Mouse (Mus musculus) brown adipose tissue, adult 24 weeks (tissue): ENCODE data around the gene Gm9817. TPM values are rescaled to one million over a fixed set of nuclear protein-coding genes. Genes with fewer than 3 reads are reported as not detected.

Experiments
- H3K27ac ChIP-seq: fragments of 200-500 bp; replicated peaks from 2 replicates; pipeline ENCODE4 v1.5.1; 2012; ENCODE audit warnings: low read depth, mild to moderate bottlenecking, low read length
- H3K4me1 ChIP-seq: fragments of 200-500 bp; 2 replicates; pipeline ENCODE4 v1.6.1; 2012; ENCODE audit warnings: low read length, mixed read lengths; ENCODE audit not compliant: control insufficient read depth, insufficient read depth, insufficient read length
- H3K4me3 ChIP-seq: fragments of 200-500 bp; 2 replicates; pipeline ENCODE4 v1.5.1; 2012; ENCODE audit warnings: low read depth, mild to moderate bottlenecking, low read length, moderate library complexity; ENCODE audit not compliant: insufficient read depth
- polyA plus RNA-seq: library from polyadenylated mRNA; stranded (reverse); fragments of >200 nt; gene quantifications from 2 replicates; pipeline ENCODE4 v1.2.4, GENCODE M21; 2012; ENCODE audit not compliant: missing spikeins, insufficient read depth, insufficient read length

The Gm9817 gene
- polyA plus RNA-seq, 1 experiment, result not detected

DNA sequence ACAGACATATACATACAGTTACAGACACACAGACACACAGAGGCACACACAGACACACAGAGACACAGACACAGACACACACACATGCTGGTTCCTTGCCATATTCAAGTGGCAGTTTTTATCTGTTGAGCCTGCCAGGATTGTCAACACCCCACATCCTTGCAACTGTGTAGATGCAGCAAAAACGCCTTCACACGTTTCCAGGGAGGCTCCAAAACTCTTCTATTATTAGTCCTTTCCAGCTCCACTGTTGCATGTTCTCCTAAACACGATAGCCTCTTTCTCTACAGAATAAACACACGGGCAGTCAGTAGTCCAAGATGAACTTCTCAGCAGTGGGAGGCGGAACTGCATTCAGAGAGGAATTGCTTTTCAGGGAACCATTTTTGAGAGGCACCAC lies 15.3 kb upstream of the Gm9817 start:
- H3K4me1 ChIP-seq, result no peaks in the 10 kb centered on the region
- no peak overlapping the region for H3K4me3 ChIP-seq
- no peak overlapping the region for H3K27ac ChIP-seq

GRCm38 (mm10) chr13:45064951-45065350 lies 13.5 kb upstream of the Gm9817 start:
- Histone ChIP-seq H3K4me3 (no peak overlapping the region), H3K4me1 (no peaks in the 10 kb centered on the region), H3K27ac (no peak overlapping the region)

DNA sequence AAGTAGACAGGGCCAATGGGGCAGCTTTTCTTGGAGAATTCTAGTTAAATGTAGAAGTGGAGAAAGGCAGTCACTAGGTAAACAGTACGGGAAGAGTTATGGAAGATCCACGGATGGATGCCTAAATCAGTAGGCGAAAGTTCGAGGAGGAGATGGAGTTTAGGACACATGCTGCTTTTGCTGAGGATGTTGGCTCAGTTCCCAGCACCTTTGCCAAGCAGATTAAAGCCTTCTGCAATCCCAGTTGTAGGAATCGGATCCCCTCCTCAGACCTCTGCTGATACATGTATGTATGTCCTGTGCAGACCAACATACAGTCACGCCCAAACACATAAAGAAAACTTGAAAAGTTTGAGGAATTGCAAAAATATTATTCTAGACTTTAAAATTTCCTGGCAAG lies 8.1 kb upstream of the Gm9817 start:
- Histone ChIP-seq H3K4me1 (no peaks in the 10 kb centered on the region), H3K27ac (no peak overlapping the region), H3K4me3 (no peak overlapping the region)

DNA sequence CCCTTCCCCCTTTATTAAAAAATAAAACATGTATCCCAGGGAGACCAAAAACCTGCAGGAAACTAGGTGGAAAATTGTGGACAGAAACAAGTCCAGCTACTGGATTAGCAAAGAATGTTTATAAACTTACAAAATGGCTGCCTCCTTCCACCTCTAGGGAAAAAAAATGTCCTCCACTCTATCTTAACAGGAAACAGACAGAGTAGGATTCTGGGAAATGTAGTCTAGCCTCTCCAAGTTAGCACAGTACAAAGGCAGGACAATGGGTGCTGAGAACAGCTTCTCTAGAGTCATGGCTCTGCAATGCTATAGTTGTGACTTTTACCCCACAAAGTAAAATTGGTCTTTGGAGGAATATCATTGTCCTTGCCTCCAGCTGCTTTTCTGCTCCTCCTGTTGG lies 3.5 kb upstream of the Gm9817 start:
- Histone ChIP-seq H3K4me1 (0 out of 2 replicates have a peak, but pooled peaks cover 2% of the 10 kb centered on the region), H3K27ac (no peak overlapping the region), H3K4me3 (no peak overlapping the region)

GRCm38 (mm10) chr13:45075715-45076114 lies 2.8 kb upstream of the Gm9817 start:
- Histone ChIP-seq H3K4me3 (no peak overlapping the region), H3K27ac (no peak overlapping the region), H3K4me1 (0 out of 2 replicates have a peak, but pooled peaks cover 2% of the 10 kb centered on the region)

GRCm38 (mm10) chr13:45080771-45081170 lies 2.3 kb downstream of the Gm9817 start:
- no peak overlapping the region for H3K4me3 ChIP-seq
- H3K4me1 ChIP-seq, result 0 out of 2 replicates have a peak, but pooled peaks cover 2% of the 10 kb centered on the region
- no peak overlapping the region for H3K27ac ChIP-seq

DNA sequence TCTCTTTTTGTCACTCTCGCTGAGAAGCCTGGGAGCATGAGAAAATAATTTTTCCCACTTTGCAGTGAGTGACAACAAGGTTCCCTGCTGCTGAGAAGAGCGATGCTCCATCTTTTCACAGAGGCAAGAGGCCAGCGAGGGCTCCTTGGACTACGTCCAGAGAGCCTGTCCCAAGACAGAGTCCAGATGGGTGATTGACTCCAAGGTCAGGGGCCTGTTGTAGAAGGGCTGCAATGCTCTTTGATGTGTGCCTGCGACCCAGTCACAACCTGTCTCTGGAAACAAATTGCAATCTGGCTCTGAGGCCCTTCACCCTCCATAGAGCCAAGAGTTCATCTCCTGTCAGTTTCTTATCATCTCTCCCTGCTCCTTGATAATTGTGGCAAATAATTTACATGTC lies 5.2 kb downstream of the Gm9817 start:
- no peak overlapping the region for H3K4me3 ChIP-seq
- H3K27ac ChIP-seq, result no peak overlapping the region
- 0 out of 2 replicates have a peak, but pooled peaks cover under 1% of the 10 kb centered on the region for H3K4me1 ChIP-seq

DNA sequence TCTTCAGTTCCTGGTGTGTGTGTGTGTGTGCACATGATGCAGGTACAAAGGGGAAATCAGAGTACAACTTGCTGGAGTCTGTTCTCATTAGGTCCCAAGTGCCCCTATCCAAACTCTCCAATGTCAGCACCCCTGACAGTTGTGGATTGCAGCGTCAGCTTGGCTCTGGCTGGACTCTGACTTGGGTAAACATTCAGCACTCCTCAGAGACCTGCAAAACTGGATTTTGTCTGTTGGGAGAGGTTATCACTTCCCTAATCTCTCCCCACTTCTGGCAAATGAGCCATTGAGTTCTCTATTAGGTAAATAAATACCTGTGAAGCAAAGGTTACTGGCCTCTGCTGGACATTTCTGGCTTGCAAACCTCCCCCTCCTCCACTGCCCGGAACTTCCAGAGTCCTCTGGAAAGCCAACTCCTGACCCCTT lies 10.3 kb downstream of the Gm9817 start:
- no peak overlapping the region for H3K4me3 ChIP-seq
- no peak overlapping the region for H3K27ac ChIP-seq
- H3K4me1 ChIP-seq, result peaks cover 6% of the 10 kb centered on the region; the same call in 1 of the 2 replicates

DNA sequence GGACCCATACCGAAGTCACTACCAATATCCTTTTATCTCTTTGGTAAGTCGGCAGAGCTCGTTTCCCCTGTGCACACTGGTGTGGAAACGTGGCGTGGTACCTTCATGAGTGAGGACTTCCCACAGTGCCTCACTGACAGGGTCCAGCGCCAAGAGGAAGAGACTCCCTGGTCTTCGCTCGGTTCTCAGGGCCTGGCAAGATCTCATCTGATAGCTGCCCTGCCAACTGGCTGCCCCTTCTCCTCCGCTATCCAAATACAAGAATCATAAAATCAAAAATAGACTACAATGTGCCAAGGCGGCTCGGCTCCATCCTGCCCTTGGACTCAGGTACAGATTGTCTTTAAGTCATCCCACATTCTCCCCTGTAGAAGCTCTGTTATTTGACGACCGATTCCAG lies 11.4 kb downstream of the Gm9817 start:
- Histone ChIP-seq H3K4me3 (no peak overlapping the region), H3K4me1 (peaks cover 6% of the 10 kb centered on the region; the same call in 1 of the 2 replicates), H3K27ac (no peak overlapping the region)

GRCm38 (mm10) chr13:45092816-45093215 lies 14.3 kb downstream of the Gm9817 start:
- Histone ChIP-seq H3K4me1 (peaks cover 6% of the 10 kb centered on the region; the same call in 1 of the 2 replicates), H3K4me3 (no peak overlapping the region), H3K27ac (no peak overlapping the region)

DNA sequence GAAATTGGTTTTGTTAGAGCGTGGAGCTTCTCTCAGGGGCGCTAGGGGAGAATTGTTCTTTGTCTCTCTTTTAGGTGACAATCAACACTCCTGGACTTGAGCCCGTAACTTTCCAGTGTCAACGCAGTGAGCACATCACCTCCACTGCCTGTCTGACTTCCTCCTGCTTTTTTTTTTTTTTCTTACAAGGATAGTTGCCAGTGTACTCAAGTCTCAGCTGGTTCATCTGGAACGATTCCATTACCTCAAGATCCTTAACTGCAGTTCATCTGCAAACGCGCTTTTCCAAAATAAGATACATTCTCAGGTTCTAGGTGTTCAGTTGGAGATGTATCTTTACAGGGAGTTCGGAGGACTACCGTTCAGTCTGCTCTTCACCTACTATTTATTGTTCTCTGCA lies 16.5 kb downstream of the Gm9817 start:
- H3K4me1 ChIP-seq, result no peaks in the 10 kb centered on the region
- no peak overlapping the region for H3K27ac ChIP-seq

DNA sequence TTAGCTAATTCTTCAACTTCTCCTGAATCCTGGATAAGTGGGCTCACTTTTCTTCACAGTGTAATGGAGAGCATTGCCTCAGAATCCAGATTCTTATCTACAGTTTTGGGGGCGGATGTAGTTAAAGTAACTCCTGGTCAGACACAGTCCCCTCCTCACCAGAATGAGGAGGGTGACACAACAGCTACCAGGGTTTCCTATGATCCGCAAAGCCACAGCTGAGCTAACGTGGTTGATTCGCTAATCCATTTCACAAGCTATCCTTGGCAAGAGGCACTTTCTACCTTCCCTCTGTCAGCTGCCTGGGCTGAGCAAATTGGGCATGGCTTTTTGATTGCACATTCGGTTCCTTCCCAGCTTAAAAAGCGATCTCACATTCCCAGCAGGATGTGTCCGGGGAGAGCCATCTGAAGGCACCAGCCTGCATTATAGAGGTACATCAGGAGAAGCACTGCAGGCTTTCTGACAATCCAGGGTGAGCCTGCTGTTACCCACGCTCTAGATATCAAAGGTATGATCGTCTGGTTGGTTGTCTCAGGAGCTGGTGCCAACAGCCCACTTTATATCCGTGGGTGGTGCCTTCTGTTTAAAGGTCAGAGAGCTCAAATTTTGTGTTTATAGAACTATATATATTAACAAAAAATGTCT lies 21.2 kb downstream of the Gm9817 start:
- H3K27ac ChIP-seq, result no peak overlapping the region
- no peaks in the 10 kb centered on the region for H3K4me1 ChIP-seq
- H3K4me3 ChIP-seq, result no peak overlapping the region

More for the DNA sequence above, 16.5 kb downstream of the Gm9817 start:
- H3K4me3 ChIP-seq, result no peak overlapping the region

DNA sequence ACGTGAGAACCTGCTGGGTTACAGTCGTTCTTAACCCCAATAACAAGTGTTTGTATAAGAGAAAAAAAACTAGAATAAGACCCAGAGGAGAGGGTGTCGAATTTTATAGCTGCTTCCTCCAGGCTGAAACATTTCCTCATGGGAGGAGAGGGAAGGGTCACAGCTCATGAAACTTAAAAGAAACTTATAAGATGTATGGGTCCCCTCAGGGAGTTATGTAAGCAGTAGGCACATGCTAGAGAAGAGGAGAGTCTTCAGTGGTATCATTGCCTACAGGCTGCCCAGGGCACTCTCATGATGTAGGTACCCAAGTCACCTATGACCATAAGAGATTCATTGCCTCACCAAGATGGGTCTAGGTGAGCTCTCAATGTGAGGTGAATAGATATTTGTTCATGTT lies 28.0 kb downstream of the Gm9817 start:
- Histone ChIP-seq H3K27ac (no peak overlapping the region), H3K4me3 (no peak overlapping the region), H3K4me1 (no peaks in the 10 kb centered on the region)

DNA sequence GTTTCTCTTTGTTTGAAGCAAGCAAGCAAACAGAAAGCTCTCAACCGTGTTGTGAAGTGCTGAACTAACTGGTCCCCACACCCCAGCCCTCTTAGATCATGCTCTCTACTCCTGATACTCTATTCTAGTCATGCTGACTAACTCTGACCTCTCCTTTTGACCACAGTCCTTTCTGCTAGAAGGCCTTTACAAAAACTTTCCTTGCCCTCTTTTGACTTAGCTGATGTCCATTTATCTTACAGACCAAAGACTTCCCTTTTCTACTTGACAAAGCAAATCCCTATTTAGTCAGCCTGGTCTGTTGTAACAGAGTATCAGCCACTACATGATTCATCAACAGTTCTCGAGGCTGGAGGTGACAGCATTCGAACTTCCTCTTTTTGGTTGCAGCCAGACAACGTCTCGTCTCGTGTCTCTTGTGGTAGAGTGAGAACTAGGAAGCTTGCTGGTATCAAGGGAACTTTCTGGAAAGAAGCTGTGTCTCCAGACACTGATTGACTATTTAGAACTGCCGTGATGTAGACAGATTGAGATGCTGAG lies 30.4 kb downstream of the Gm9817 start:
- no peak overlapping the region for H3K4me3 ChIP-seq
- no peaks in the 10 kb centered on the region for H3K4me1 ChIP-seq
- no peak overlapping the region for H3K27ac ChIP-seq

DNA sequence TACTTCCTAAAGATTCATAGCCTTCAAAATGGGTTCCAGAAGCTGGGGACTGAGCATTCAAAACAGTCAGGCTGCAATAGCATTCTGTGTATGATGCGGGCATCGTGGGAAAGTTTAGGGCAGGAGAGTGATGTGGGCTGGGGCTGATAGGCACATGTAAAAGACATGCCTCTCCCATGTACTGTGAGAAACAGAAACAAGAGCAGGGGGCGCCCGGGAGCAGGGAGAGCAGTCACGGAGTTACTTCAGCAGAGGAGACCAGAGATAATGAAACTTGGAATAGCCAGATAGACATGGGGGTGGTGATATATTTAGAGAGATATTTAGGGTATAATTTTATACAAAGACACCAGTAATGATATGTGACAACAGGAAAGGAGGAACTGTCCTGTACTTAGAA lies 39.9 kb downstream of the Gm9817 start:
- Histone ChIP-seq H3K4me1 (no peaks in the 10 kb centered on the region), H3K4me3 (no peak overlapping the region), H3K27ac (no peak overlapping the region)

DNA sequence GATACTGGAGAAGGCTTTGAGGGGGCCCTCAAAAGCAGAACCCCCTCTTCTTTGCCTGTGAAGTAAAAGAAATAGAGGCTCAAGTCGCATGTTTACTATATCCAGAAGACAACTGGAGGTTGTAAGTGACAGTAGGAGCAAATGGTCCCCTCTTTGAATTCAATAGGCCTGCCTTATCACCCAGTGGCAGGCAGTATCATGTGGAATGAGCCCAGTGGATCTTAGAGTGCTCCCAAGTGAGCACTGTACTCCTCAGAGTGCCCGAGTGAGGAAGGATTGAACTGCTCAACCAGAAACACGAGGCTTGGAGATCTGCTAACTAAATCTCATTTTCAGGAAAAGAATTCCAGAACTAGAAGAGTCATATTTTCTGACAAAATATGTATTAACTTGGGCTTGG lies 40.3 kb downstream of the Gm9817 start:
- H3K4me3 ChIP-seq, result no peak overlapping the region

More for the DNA sequence above, 40.3 kb downstream of the Gm9817 start:
- H3K4me1 ChIP-seq, result no peaks in the 10 kb centered on the region
- H3K27ac ChIP-seq, result no peak overlapping the region
